ENCODE assay signal across 40 mouse cellular contexts in genomic region chr2:178457414-178457813, GRCm38 (mm10). TPM values are rescaled to one million over a fixed set of nuclear protein-coding genes. Genes with fewer than 3 reads are reported as not detected.
"Had no signal": no experiment of that assay in that cellular context is flagged by ENCODE, and none has a peak within 500 bp of the region (broad histone marks: within the 10 kb centered on the region; RNA-seq: fewer than 3 reads in every experiment).

No protein-coding gene starts in this region.

- ATAC-seq: hindbrain, embryonic 16.5 days; hindbrain, postnatal 0 days; inflammation-experienced regulatory T-cells, adult 6 months; intestine, embryonic 15.5 days had no signal

- H3K27me3 ChIP-seq: heart, embryonic 12.5 days; heart, embryonic 13.5 days; heart, embryonic 15.5 days; hindbrain, embryonic 12.5 days; hindbrain, embryonic 13.5 days; hindbrain, embryonic 15.5 days; intestine, embryonic 15.5 days; kidney, embryonic 15.5 days had no signal

- H3K4me2 ChIP-seq: heart, embryonic 11.5 days; heart, embryonic 12.5 days; heart, embryonic 13.5 days; heart, embryonic 15.5 days; hindbrain, embryonic 12.5 days; hindbrain, embryonic 13.5 days; hindbrain, embryonic 14.5 days; hindbrain, embryonic 15.5 days; intestine, embryonic 15.5 days; kidney, embryonic 15.5 days had no signal

- H3K4me1 ChIP-seq: heart, embryonic 13.5 days; hindbrain, embryonic 10.5 days had no signal

- H3K9me3 ChIP-seq: heart, embryonic 10.5 days; heart, embryonic 12.5 days; heart, embryonic 15.5 days; hindbrain, embryonic 10.5 days; hindbrain, embryonic 12.5 days; hindbrain, embryonic 13.5 days; hindbrain, embryonic 15.5 days; intestine, embryonic 15.5 days; kidney, embryonic 15.5 days had no signal

- H3K36me3 ChIP-seq: heart, embryonic 10.5 days; heart, embryonic 12.5 days; heart, embryonic 13.5 days; heart, embryonic 15.5 days; hindbrain, embryonic 10.5 days; hindbrain, embryonic 12.5 days; hindbrain, embryonic 13.5 days; hindbrain, embryonic 15.5 days; intestine, embryonic 15.5 days; kidney, embryonic 15.5 days had no signal

- DNase-seq: heart, postnatal 10 days; heart, postnatal 14 days; heart, postnatal 36 days; heart, postnatal 4 days; kidney, adult 11 months; kidney, adult 18-20 months; kidney, adult 2 months; kidney, adult 8-10 months; kidney, adult 9 months; kidney, postnatal 10 days; kidney, postnatal 14 days; kidney, postnatal 25 days; kidney, postnatal 36 days; kidney, postnatal 4 days; layer of hippocampus, adult 9-11 months; layer of hippocampus, postnatal 36 days had no signal

- H3K4me3 ChIP-seq: heart, embryonic 10.5 days; heart, embryonic 12.5 days; heart, embryonic 13.5 days; heart, embryonic 15.5 days; hindbrain, embryonic 10.5 days; hindbrain, embryonic 12.5 days; hindbrain, embryonic 13.5 days; hindbrain, embryonic 15.5 days; intestine, embryonic 15.5 days; kidney, embryonic 15.5 days; layer of hippocampus, adult 2 months had no signal

- H3K27ac ChIP-seq: heart, embryonic 10.5 days; heart, embryonic 13.5 days; heart, embryonic 15.5 days; hindbrain, embryonic 10.5 days; hindbrain, embryonic 12.5 days; hindbrain, embryonic 13.5 days; hindbrain, embryonic 14.5 days; hindbrain, embryonic 15.5 days; hindbrain, postnatal 0 days; intestine, embryonic 15.5 days; kidney, embryonic 15.5 days; kidney, postnatal 0 days; layer of hippocampus, adult 2 months had no signal

- H3K9ac ChIP-seq: heart, embryonic 12.5 days; heart, embryonic 13.5 days; heart, embryonic 15.5 days; hindbrain, embryonic 12.5 days; hindbrain, embryonic 13.5 days; hindbrain, embryonic 14.5 days; hindbrain, embryonic 15.5 days; intestine, embryonic 15.5 days; kidney, embryonic 15.5 days had no signal

RNA-seq across cellular contexts. Expression of gene Cdh26, which starts 27.1 kb away (rescaled TPM):
- total RNA-seq: heart, adult 8-10 months; heart, postnatal 25 days; hematopoietic stem cell, adult 5-6 weeks; left cerebral cortex, adult 18-20 months had no signal
- polyA plus RNA-seq: heart, embryonic 14.5 days; heart, embryonic 15.5 days; inflammation-experienced regulatory T-cells, adult 6 months had no signal

RNA-seq across cellular contexts. Expression of gene Ppp1r3d, which starts 43.1 kb away (rescaled TPM):
- polyA plus RNA-seq: inflammation-experienced regulatory T-cells, adult 6 months had no signal

RNA-seq across cellular contexts. Expression of gene Sycp2, which starts 49.9 kb away (rescaled TPM):
- polyA plus RNA-seq: inflammation-experienced regulatory T-cells, adult 6 months; kidney, adult 2 months; kidney, embryonic 14.5 days; large intestine, adult 2 months had no signal
